ENCODE assay signal across 13 mouse cellular contexts in genomic region chr11:99105981-99106726, GRCm38 (mm10). TPM values are rescaled to one million over a fixed set of nuclear protein-coding genes. Genes with fewer than 3 reads are reported as not detected.
DNase-seq lines count a peak whose midpoint lies in the region; ATAC-seq and TF ChIP-seq lines count a peak whose summit lies in the region.
"Had no signal": no experiment of that assay in that cellular context is flagged by ENCODE, and none has a peak within 500 bp of the region (broad histone marks: within the 10 kb centered on the region; RNA-seq: fewer than 3 reads in every experiment).

No protein-coding gene starts in this region.

- no peak for ATAC-seq in forebrain, embryonic 12.5 days (ENCODE audit: low FRiP score)
- 0 out of 2 replicates have a peak, but pooled peaks have one; percentile 23 for ATAC-seq in embryonic facial prominence, embryonic 12.5 days (ENCODE audit: insufficient number of reproducible peaks, insufficient read depth, low FRiP score, low TSS enrichment)
- peak; percentile 49 for ATAC-seq in kidney, embryonic 16.5 days (ENCODE audit: low FRiP score, low TSS enrichment)
- 0 out of 2 replicates have a peak, but pooled peaks have one; percentile 12 for ATAC-seq in megakaryocyte progenitor cell, adult 5-6 weeks (replicated peaks; ENCODE audit: poor library complexity)

- H3K27ac ChIP-seq in forebrain, embryonic 10.5 days: peak overlapping the region; percentile 63
- H3K27ac ChIP-seq in forebrain, embryonic 12.5 days: no peak overlapping the region
- H3K27ac ChIP-seq in embryonic facial prominence, embryonic 12.5 days: peak overlapping the region; percentile 54
- H3K27ac ChIP-seq in kidney, embryonic 16.5 days (ENCODE audit: low read length): peak overlapping the region; percentile 50; the same call in 1 of the 2 replicates
- no peak overlapping the region for H3K27ac ChIP-seq in thymus, adult 2 months (ENCODE audit: control insufficient read depth, insufficient read depth, low read length)
- H3K27ac ChIP-seq: hindbrain, embryonic 14.5 days had no signal

- peaks cover 36% of the 10 kb centered on the region for H3K4me1 ChIP-seq in forebrain, embryonic 10.5 days
- 0 out of 2 replicates have a peak, but pooled peaks cover 5% of the 10 kb centered on the region for H3K4me1 ChIP-seq in forebrain, embryonic 12.5 days
- H3K4me1 ChIP-seq in embryonic facial prominence, embryonic 12.5 days: peaks cover 20% of the 10 kb centered on the region
- H3K4me1 ChIP-seq in kidney, embryonic 16.5 days (ENCODE audit: insufficient read depth, low read length): peaks cover 17% of the 10 kb centered on the region
- peaks cover 34% of the 10 kb centered on the region for H3K4me1 ChIP-seq in thymus, adult 2 months (replicated peaks; ENCODE audit: control insufficient read depth, insufficient read depth, low read length)

- no peak overlapping the region for H3K9ac ChIP-seq in forebrain, embryonic 12.5 days
- no peak overlapping the region for H3K9ac ChIP-seq in embryonic facial prominence, embryonic 12.5 days
- peak overlapping the region; percentile 31; the same call in 1 of the 2 replicates for H3K9ac ChIP-seq in kidney, embryonic 16.5 days (replicated peaks; ENCODE audit: low read length)
- H3K9ac ChIP-seq: hindbrain, embryonic 14.5 days; lung, embryonic 14.5 days had no signal

- H3K36me3 ChIP-seq in forebrain, embryonic 10.5 days (replicated peaks): no peaks in the 10 kb centered on the region
- no peaks in the 10 kb centered on the region for H3K36me3 ChIP-seq in forebrain, embryonic 12.5 days (replicated peaks)
- no peaks in the 10 kb centered on the region for H3K36me3 ChIP-seq in embryonic facial prominence, embryonic 12.5 days
- H3K36me3 ChIP-seq in kidney, embryonic 16.5 days (ENCODE audit: insufficient read depth, low read length): no peaks in the 10 kb centered on the region
- no peaks in the 10 kb centered on the region for H3K36me3 ChIP-seq in thymus, adult 2 months (ENCODE audit: control insufficient read depth, insufficient read depth, low read length)

- no peaks in the 10 kb centered on the region for H3K27me3 ChIP-seq in forebrain, embryonic 10.5 days (ENCODE audit: poor library complexity, severe bottlenecking)
- no peaks in the 10 kb centered on the region for H3K27me3 ChIP-seq in forebrain, embryonic 12.5 days
- H3K27me3 ChIP-seq in embryonic facial prominence, embryonic 12.5 days: no peaks in the 10 kb centered on the region
- H3K27me3 ChIP-seq in kidney, embryonic 16.5 days (ENCODE audit: insufficient read depth, low read length): no peaks in the 10 kb centered on the region
- no peaks in the 10 kb centered on the region for H3K27me3 ChIP-seq in thymus, adult 2 months (ENCODE audit: control insufficient read depth, insufficient read depth, low read length)

- intact Hi-C loops in left cerebral cortex, postnatal 36 days (cut with DNase I): no loop called here

- H3K4me3 ChIP-seq in forebrain, embryonic 10.5 days: no peak overlapping the region
- no peak overlapping the region for H3K4me3 ChIP-seq in forebrain, embryonic 12.5 days (replicated peaks)
- no peak overlapping the region for H3K4me3 ChIP-seq in embryonic facial prominence, embryonic 12.5 days
- H3K4me3 ChIP-seq in kidney, embryonic 16.5 days (ENCODE audit: low read length): no peak overlapping the region
- no peak overlapping the region for H3K4me3 ChIP-seq in thymus, adult 2 months (ENCODE audit: control insufficient read depth, insufficient read depth, low read length)

- no peak for TF ChIP-seq POLR2A in thymus, adult 2 months (IDR thresholded peaks at IDR 0.05; ENCODE audit: control insufficient read depth, extremely low read depth, insufficient read depth, low read length, poor library complexity)

- peaks cover 6% of the 10 kb centered on the region; the same call in 1 of the 2 replicates for H3K9me3 ChIP-seq in forebrain, embryonic 10.5 days
- no peaks in the 10 kb centered on the region for H3K9me3 ChIP-seq in forebrain, embryonic 12.5 days
- no peaks in the 10 kb centered on the region for H3K9me3 ChIP-seq in embryonic facial prominence, embryonic 12.5 days
- 0 out of 2 replicates have a peak, but pooled peaks cover 4% of the 10 kb centered on the region for H3K9me3 ChIP-seq in kidney, embryonic 16.5 days (ENCODE audit: low read length)

- no peak for DNase-seq in forebrain, embryonic 10.5 days (ENCODE audit: extremely low spot score, low spot score)
- no peak for DNase-seq in left cerebral cortex, postnatal 36 days (ENCODE audit: low spot score in 2 of 2)
- no peak for DNase-seq in thymus, adult 2 months
- no peak for DNase-seq in layer of hippocampus, postnatal 25 days (ENCODE audit: extremely low spot score in 1 of 2, low spot score in 1 of 2)
- DNase-seq: B cell, adult 2 months; gastrocnemius, postnatal 36 days; lung, embryonic 14.5 days; right cerebral cortex, postnatal 4 days had no signal

- no peak for TF ChIP-seq CTCF in thymus, adult 2 months (IDR thresholded peaks at IDR 0.05; ENCODE audit: borderline replicate concordance, control insufficient read depth, extremely low read depth, insufficient read depth, low read length, poor library complexity)

- WGBS in forebrain, embryonic 10.5 days: 69% methylated on average over 12 of the region's 12 CpGs
- 83% methylated on average over 12 of the region's 12 CpGs for WGBS in forebrain, embryonic 12.5 days
- WGBS in embryonic facial prominence, embryonic 12.5 days: 52% methylated on average over 12 of the region's 12 CpGs
- 31% methylated on average over 12 of the region's 12 CpGs for WGBS in kidney, embryonic 16.5 days
- 47% methylated on average over 12 of the region's 12 CpGs for WGBS in thymus, adult 2 months

- H3K4me2 ChIP-seq in forebrain, embryonic 12.5 days: no peak overlapping the region
- H3K4me2 ChIP-seq in embryonic facial prominence, embryonic 12.5 days (replicated peaks): no peak overlapping the region
- no peak overlapping the region for H3K4me2 ChIP-seq in kidney, embryonic 16.5 days (replicated peaks; ENCODE audit: low read depth, low read length)
- H3K4me2 ChIP-seq: hindbrain, embryonic 14.5 days; lung, embryonic 14.5 days had no signal

RNA-seq across cellular contexts. Expression of gene Tns4, which starts 17.0 kb away (rescaled TPM):
- 0.49 and 0.81 TPM in 2 replicates for polyA plus RNA-seq in forebrain, embryonic 10.5 days (2016; fragmentation: Nextera tagmentation; extraction: Ambion mirVana)
- polyA plus RNA-seq in forebrain, embryonic 12.5 days (2016; fragmentation: Nextera tagmentation; extraction: Ambion mirVana): 0.04 and 0.29 TPM in 2 replicates
- polyA plus RNA-seq in embryonic facial prominence, embryonic 12.5 days (2016; fragmentation: Nextera tagmentation; extraction: Ambion mirVana): 0.24 and 0.28 TPM in 2 replicates
- polyA plus RNA-seq in kidney, embryonic 16.5 days (2015; fragmentation: Nextera tagmentation; extraction: Ambion mirVana): 0.17 and 0.22 TPM in 2 replicates
- total RNA-seq in megakaryocyte progenitor cell, adult 5-6 weeks (2015): 2.1 and 2.4 TPM in 2 replicates
- total RNA-seq in megakaryocyte progenitor cell, adult 5-6 weeks (2017): 1.4 and 1.8 TPM in 2 replicates
- under 1 TPM; 0.45 to 0.54 TPM for total RNA-seq in left cerebral cortex, postnatal 36 days (2021)
- polyA plus RNA-seq in thymus, adult 2 months (2012; rRNA removed): 5.2 and 7.5 TPM in 2 replicates
- not detected for total RNA-seq in layer of hippocampus, postnatal 25 days (2021)
- total RNA-seq: gastrocnemius, postnatal 36 days had no signal

RNA-seq across cellular contexts. Expression of gene Ccr7, which starts 48.7 kb away (rescaled TPM):
- polyA plus RNA-seq in forebrain, embryonic 10.5 days (2016; fragmentation: Nextera tagmentation; extraction: Ambion mirVana): 0.25 and 0.30 TPM in 2 replicates
- polyA plus RNA-seq in forebrain, embryonic 12.5 days (2016; fragmentation: Nextera tagmentation; extraction: Ambion mirVana): 0.19 TPM in 1 of 2 replicates, not detected in the other
- 0.81 TPM in 2 replicates for polyA plus RNA-seq in embryonic facial prominence, embryonic 12.5 days (2016; fragmentation: Nextera tagmentation; extraction: Ambion mirVana)
- polyA plus RNA-seq in kidney, embryonic 16.5 days (2015; fragmentation: Nextera tagmentation; extraction: Ambion mirVana): 0.19 and 0.41 TPM in 2 replicates
- 0.17 and 0.22 TPM in 2 replicates for total RNA-seq in megakaryocyte progenitor cell, adult 5-6 weeks (2015)
- not detected in 2 replicates for total RNA-seq in megakaryocyte progenitor cell, adult 5-6 weeks (2017)
- not detected for total RNA-seq in left cerebral cortex, postnatal 36 days (2021)
- 202 and 240 TPM in 2 replicates for polyA plus RNA-seq in thymus, adult 2 months (2012; rRNA removed)
- not detected for total RNA-seq in layer of hippocampus, postnatal 25 days (2021)
- total RNA-seq: gastrocnemius, postnatal 36 days had no signal
- polyA plus RNA-seq: hindbrain, embryonic 14.5 days had no signal

Comparison
In these comparisons a context has a peak if more than half of its experiments do, and no peak if none do; other contexts are left out.
1. H3K27ac ChIP-seq: peak in forebrain, embryonic 10.5 days (single experiment), embryonic facial prominence, embryonic 12.5 days (single experiment) and kidney, embryonic 16.5 days (single experiment); none in forebrain, embryonic 12.5 days (single experiment) and thymus, adult 2 months (single experiment).
2. RNA of gene Ccr7, which starts 48.7 kb away (polyA plus RNA-seq): 202 to 240 TPM in thymus, adult 2 months; 0.81 TPM in embryonic facial prominence, embryonic 12.5 days, 0.19 to 0.41 TPM in kidney, embryonic 16.5 days, 0.25 to 0.30 TPM in forebrain, embryonic 10.5 days and 0.19 TPM in forebrain, embryonic 12.5 days; every median in the first group is over 100 times any median in the second.